Mouse (Mus musculus): ENCODE data around the gene Lrmda.
A peak's percentile ranks its signal among the peaks of the same experiment; 100 is the strongest.

Lrmda gene

GRCm38 (mm10) chr14:22936701-22937100 is 917.2 kb downstream of the Lrmda start:
- no peak for DNase-seq (ENCODE audit: low read depth)

- no peak for DNase-seq (ENCODE audit: low read depth)
Observed at GRCm38 (mm10) chr14:22940576-22940975, 921.1 kb downstream of the Lrmda start.

DNA sequence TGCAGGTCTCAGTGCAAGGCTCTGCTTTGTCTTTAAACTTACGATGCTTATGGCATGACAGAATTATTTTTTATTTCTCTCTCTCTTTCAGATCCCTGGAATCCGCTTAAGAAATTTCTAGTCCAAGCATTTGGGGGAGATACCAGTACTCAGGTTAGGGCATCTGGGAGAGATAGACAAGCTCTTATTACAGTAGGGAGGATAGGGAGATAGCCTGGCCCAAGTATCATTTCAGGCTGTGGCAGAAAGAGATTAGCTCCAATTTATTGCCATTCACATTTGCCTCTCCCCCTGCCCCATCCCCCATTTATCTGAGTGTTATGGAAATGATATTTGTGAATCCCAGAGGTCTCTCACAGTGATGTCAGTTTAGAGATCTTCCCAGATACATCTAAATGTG is 923.1 kb downstream of the Lrmda start:
- DNase-seq (ENCODE audit: low read depth): no peak

GRCm38 (mm10) chr14:22949466-22949865 is 930.0 kb downstream of the Lrmda start:
- DNase-seq (ENCODE audit: low read depth): no peak

GRCm38 (mm10) chr14:22952981-22953380 is 933.5 kb downstream of the Lrmda start:
- no peak for DNase-seq (ENCODE audit: low read depth)

GRCm38 (mm10) chr14:22960166-22960565 is 940.7 kb downstream of the Lrmda start:
- DNase-seq (ENCODE audit: low read depth): no peak

DNA sequence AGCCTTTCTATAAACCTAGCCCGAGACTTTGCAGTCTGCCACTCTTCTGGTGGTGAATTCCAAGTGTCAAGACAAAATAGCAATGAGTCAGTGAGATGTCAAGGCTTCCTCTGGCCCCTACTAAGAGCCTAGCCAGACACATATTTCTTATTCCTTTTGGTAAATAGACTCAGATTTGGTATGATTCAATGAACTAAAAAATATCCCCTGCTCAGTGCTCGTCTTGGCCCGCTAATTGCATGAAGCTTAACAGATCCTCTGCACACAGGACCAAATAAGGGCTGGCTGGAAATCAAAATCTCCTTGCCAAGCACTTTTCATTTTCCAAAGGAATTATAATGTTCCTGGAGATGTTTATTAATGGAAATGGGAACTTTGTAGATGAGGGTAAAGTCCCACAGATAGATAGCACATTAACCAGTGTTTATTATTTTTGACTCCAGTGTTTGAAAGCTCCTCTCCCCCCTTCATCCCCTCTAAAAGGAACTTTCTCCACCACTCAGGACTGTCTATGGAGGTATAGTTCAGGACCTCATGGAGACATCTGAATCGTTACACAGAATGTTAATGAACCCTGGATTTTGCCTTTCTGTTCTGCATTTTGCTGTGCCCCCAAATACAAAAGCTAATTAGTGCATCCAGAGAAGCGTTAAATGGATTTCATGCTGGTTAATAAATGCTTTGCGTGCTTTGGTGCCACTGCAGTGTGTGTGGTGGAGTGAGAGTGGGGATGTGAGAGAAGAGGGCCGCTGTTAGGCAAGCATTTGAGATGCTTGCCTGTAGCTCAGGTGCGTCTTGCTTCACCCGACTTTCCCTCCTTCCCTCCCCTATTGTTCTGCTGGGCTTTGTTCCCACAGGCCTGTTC is 945.5 kb downstream of the Lrmda start:
- no peak for DNase-seq (ENCODE audit: low read depth)

DNA sequence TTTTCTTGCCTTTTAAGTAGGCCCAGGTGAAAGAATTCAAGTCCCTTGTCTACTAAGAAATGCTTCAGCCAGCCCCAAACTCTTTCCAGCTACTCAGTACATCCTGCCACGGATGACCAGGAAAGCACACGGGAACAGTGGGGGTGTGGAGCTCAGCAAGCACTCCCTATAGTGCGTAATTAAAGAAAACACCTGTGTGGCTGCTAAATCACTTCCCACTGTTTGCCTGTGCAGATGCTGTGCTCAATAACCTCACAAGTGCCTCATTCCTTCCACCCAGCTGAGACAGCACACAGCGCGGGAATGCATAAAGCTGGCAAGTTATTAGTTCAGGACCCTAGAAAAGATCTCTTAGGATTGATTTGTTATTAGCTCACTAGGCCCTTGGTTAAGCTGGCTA is 949.2 kb downstream of the Lrmda start:
- DNase-seq (ENCODE audit: low read depth): no peak

GRCm38 (mm10) chr14:22986736-22987135 is 967.2 kb downstream of the Lrmda start:
- DNase-seq (ENCODE audit: low read depth): peak; percentile 1

- no peak for DNase-seq (ENCODE audit: low read depth)
Observed at GRCm38 (mm10) chr14:22988090-22988669, 968.7 kb downstream of the Lrmda start.

- DNase-seq (ENCODE audit: low read depth): no peak
Observed at GRCm38 (mm10) chr14:22995184-22995935, 975.8 kb downstream of the Lrmda start.

DNA sequence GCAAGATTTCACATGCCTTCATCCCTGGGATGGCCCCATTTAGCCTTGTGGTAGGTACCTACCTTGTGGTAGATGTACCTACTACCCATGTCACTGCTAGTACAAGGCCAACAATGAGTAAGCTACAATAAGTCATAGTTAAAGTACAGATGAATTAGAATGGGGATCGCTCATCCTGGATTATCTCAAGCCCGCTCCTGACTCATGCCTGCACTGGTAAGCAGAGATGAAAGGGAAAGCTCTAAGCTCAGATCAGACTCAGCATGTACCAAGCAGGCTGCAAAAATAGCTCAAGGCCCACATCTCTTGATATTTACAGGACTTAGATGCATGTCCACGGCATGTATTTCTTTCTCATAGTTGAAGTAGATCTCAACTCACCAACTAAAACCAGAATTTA is 979.4 kb downstream of the Lrmda start:
- DNase-seq (ENCODE audit: low read depth): no peak

GRCm38 (mm10) chr14:23011989-23012388 is 992.5 kb downstream of the Lrmda start:
- DNase-seq (ENCODE audit: low read depth): peak; percentile 15

DNA sequence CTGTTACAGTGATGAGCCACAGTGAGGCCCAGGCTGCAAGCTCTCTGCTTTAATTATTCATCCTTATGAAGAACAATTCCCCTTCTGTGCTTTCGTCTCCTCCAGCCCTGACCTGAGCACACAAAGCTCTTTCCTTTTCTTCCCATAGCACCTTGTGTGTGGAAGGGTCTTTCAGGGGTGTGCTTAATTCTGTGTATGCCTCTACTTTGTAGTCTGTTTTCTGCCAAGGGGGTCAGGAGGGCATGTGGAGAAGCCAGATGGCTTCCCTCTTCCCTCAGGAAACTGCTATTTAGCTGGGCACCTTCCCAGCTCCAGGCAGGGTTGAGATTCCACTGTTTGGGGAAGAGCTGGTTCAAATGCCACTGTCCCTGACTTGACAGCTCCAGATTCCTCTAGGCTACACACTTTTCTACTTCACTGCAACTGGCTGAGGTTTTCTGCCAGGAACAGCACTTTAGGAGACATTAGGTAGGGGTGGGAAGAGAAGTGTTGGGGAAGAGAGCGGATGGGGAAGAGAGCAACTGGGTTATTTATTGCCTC is 995.3 kb downstream of the Lrmda start:
- DNase-seq (ENCODE audit: low read depth): no peak

DNA sequence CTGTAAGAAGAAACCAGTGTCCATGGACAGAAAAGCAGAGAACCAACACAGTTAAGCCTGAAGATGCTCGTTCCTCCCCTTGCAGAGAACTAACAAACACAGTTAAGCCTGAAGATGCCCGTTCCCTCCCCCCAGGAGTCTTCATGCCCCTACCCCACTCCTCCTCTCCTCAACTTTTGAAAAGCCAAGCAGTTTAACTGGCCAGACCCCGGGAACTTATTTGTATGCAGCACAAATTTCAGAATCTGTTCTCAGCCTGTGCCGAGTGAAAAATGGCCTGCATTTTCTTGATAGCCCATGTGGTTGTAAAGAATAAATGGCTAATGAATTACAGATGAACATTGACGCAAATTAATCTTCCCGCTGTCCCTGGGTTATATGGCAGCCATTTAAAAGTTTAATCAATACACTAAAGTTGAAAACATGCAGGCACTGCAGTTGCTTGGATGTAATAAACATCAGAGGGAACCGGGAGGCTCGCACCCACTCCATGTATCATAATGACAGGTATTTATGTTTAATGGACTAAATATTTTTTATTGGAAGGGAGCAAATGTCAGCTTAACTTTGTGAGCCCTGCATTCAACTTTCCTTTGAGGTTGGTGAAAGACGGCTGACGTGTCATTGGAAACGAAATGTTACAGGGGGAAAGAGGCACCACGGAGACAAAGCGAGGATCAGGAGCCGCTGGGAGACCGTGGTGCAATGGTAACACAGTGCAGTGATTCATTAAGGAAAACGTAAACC is 996.0 kb downstream of the Lrmda start:
- no peak for DNase-seq (ENCODE audit: low read depth)

- no peak for DNase-seq (ENCODE audit: low read depth)
Observed at GRCm38 (mm10) chr14:23016068-23016611, 996.6 kb downstream of the Lrmda start.

DNA sequence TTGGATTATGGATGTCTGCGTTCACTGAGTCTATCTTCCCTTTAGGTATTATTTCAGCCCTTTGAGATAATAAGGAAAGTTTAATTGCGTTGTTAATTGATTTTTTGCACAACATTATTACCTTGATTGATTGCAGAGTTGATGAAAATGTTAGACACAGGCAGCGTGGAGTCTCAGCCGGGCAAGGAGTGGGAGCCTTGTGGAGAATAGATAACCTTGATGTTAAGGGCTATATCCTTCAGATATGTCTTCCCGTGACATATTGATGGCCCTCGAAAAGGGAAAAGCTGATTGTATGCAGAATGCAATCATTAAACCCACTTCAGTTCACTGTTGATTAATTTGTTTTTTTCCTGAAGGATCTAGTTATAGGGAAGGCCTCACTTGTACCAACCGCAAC is 1021.5 kb downstream of the Lrmda start:
- no peak for DNase-seq (ENCODE audit: low read depth)

DNA sequence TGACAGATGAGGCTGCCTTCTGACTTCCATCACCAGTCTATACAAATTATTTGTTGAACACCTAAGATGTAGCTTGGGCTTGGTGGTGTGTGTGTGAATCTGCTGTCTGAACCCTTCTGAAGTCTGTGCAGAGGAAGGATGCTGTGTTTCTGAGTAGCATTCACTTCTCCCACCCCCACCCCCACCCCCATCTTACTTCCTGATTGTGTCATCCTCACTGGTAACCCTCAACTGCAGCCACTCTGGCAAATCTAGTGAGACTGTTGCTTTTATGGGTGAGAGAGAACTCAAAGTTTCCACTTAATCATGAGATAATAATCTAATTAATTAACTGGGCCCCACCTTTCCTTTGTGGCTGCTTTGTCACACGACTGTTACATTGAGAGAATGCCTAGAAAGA is 1025.8 kb downstream of the Lrmda start:
- peak; percentile 32 for DNase-seq (ENCODE audit: low read depth)

DNA sequence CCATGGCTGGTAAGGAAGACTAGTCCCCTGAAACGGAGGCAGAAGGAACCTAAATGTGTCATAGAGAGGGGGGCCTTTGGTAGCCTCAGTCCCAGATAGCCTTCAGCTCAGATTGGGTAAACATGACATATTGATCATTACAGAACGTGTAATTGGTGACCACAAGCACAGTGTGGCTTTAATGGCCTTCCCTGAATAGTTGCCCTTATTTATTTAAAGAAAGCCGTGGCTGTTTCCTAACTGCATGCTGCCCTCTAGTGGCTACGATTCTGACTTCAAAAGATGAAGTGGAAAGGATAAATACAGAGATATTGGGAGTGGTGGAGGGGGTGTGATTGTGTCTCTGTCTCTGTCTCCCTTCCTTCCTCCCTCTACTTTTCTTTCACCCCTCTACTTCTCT is 1026.8 kb downstream of the Lrmda start:
- peak; percentile 58 for DNase-seq (ENCODE audit: low read depth)

- DNase-seq (ENCODE audit: low read depth): no peak
Observed at GRCm38 (mm10) chr14:23051441-23051840, 1031.9 kb downstream of the Lrmda start.

DNA sequence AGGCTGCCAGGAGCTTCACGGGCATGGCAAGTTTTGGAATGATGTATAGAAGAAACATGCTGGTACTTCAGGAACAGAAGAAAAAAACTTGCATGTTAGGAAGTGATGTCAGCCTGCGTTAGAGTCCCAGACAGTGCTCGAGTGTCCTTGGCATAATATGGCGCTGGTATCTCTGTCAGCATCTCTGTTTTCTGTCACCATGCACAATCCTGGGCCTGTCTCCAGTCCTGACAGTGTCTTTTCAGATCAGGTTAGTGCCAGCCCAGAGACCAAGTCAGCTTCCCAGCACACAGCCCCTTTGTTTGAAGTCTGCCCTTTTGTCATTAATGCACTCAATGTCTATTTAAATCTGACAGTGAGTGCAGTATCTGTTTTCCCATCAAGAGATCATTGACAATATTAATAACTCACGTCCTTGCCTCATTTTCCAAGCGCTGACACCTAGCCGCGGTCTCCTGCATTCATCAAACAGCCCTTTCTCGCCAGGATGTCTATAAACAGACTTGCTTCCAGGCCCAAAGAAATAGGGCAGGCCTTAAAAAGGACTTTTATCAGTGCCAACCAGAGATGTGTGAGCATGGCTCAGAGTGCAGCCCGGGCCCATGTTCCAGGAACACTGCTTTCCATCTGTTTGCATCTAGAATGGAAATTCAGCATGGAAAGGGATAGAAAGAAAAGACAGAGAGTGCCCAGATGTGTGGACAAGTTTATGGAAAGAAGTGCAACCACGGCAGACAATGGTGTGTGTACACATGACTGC is 1033.5 kb downstream of the Lrmda start:
- no peak for DNase-seq (ENCODE audit: low read depth)
